Mouse (Mus musculus) hindbrain, postnatal 0 days (tissue): ENCODE results near the gene Mvb12b. TPM values are rescaled to one million over a fixed set of nuclear protein-coding genes. Genes with fewer than 3 reads are reported as not detected.
A peak's percentile ranks its signal among the peaks of the same experiment; 100 is the strongest.

Experiments used
- ATAC-seq: fragments of 200-750 bp; cut with Nextera tagmentation; 2 replicates; pipeline ENCODE4 v1.8.0; 2017; ENCODE audit warnings: mild to moderate bottlenecking, moderate TSS enrichment, moderate library complexity
- DNase-seq: peaks from one replicate; pipeline ENCODE4 v3.0.0-alpha.2; 2015; ENCODE audit warnings: low spot score
- H3K27ac ChIP-seq: fragments of 300-500 bp; sonication (generic); 2 replicates; pipeline ENCODE4 v1.5.1; 2014; ENCODE audit warnings: mild to moderate bottlenecking
- H3K27me3 ChIP-seq: fragments of 300-500 bp; sonication (generic); 2 replicates; pipeline ENCODE4 v1.6.1; 2014; ENCODE audit warnings: low read length, mixed read lengths; ENCODE audit not compliant: insufficient read depth
- H3K36me3 ChIP-seq: fragments of 300-500 bp; sonication (generic); 2 replicates; pipeline ENCODE4 v1.6.1; 2014; ENCODE audit warnings: low read length, mixed read lengths; ENCODE audit not compliant: insufficient read depth
- H3K4me1 ChIP-seq: fragments of 300-500 bp; sonication (generic); 2 replicates; pipeline ENCODE4 v1.6.1; 2014; ENCODE audit warnings: antibody characterized with exemption, low read length, mixed read lengths; ENCODE audit not compliant: insufficient read depth
- H3K4me2 ChIP-seq: fragments of 300-500 bp; sonication (generic); 2 replicates; pipeline ENCODE4 v1.6.1; 2014; ENCODE audit warnings: low read depth, mild to moderate bottlenecking, low read length, moderate library complexity, mixed read lengths
- H3K4me3 ChIP-seq: fragments of 300-500 bp; sonication (generic); 2 replicates; pipeline ENCODE4 v1.5.1; 2014; ENCODE audit warnings: low read length
- H3K9ac ChIP-seq: fragments of 300-500 bp; sonication (generic); replicated peaks from 2 replicates; pipeline ENCODE4 v1.6.1; 2014; ENCODE audit warnings: mild to moderate bottlenecking, low read length, moderate library complexity, mixed read lengths
- H3K9me3 ChIP-seq: fragments of 300-500 bp; sonication (generic); 2 replicates; pipeline ENCODE4 v1.6.1; 2016; ENCODE audit warnings: low read length, mixed read lengths
- CTCF ChIP-seq: IDR thresholded peaks from 2 replicates; pipeline ENCODE4 v1.5.1; 2016; ENCODE audit warnings: antibody characterized with exemption, control low read depth, low read depth
- WGBS: fragments of 180-500 bp; shearing (Covaris S2); extraction: QIAGEN DNeasy Blood & Tissue Kit; methylation state at CpG from one replicate; pipeline ENCODE4 v1.1.7; 2014; 5-methylcytosine and 5-hydroxymethylcytosine counted together
- polyA plus RNA-seq: library from polyadenylated mRNA; unstranded; fragments of >200 nt; fragmentation: Nextera tagmentation; extraction: Ambion mirVana; gene quantifications from 2 replicates; pipeline ENCODE4 v1.2.1, GENCODE M21; 2015
- total RNA-seq: library from RNA; depleted of rRNA; stranded (reverse); fragments of >200 nt; gene quantifications from 2 replicates; pipeline ENCODE4 v1.2.3, GENCODE M21; 2014

Gene Mvb12b
- total and polyA plus RNA-seq, 2 experiments from 2014 or later: 64.1 to 134 TPM

- no peak for TF ChIP-seq CTCF
- Histone ChIP-seq H3K36me3 (no peaks in the 10 kb centered on the region), H3K9me3 (no peaks in the 10 kb centered on the region), H3K9ac (no peak overlapping the region), H3K27ac (no peak overlapping the region), H3K4me3 (no peak overlapping the region), H3K27me3 (peaks cover 4% of the 10 kb centered on the region; the same call in 1 of the 2 replicates), H3K4me1 (peaks cover 17% of the 10 kb centered on the region; the same call in 1 of the 2 replicates), H3K4me2 (no peak overlapping the region)
- WGBS: 43% methylated on average over 12 of the region's 12 CpGs
- DNase-seq: peak; percentile 63
- no peak for ATAC-seq
These were observed 168.2 kb downstream of the Mvb12b start for GRCm38 (mm10) chr2:33719339-33720066.

GRCm38 (mm10) chr2:33718561-33718960 is 169.2 kb downstream of the Mvb12b start:
- H3K36me3 ChIP-seq: no peaks in the 10 kb centered on the region
- H3K4me1 ChIP-seq: peaks cover 17% of the 10 kb centered on the region; the same call in 1 of the 2 replicates
- no peak overlapping the region for H3K4me3 ChIP-seq
- WGBS: 69% methylated on average over 6 of the region's 6 CpGs
- no peak for ATAC-seq
- H3K9ac ChIP-seq: no peak overlapping the region
- no peak overlapping the region for H3K4me2 ChIP-seq
- H3K27ac ChIP-seq: no peak overlapping the region
- no peaks in the 10 kb centered on the region for H3K9me3 ChIP-seq
- TF ChIP-seq CTCF: no peak
- H3K27me3 ChIP-seq: peaks cover 4% of the 10 kb centered on the region; the same call in 1 of the 2 replicates
- no peak for DNase-seq

DNA sequence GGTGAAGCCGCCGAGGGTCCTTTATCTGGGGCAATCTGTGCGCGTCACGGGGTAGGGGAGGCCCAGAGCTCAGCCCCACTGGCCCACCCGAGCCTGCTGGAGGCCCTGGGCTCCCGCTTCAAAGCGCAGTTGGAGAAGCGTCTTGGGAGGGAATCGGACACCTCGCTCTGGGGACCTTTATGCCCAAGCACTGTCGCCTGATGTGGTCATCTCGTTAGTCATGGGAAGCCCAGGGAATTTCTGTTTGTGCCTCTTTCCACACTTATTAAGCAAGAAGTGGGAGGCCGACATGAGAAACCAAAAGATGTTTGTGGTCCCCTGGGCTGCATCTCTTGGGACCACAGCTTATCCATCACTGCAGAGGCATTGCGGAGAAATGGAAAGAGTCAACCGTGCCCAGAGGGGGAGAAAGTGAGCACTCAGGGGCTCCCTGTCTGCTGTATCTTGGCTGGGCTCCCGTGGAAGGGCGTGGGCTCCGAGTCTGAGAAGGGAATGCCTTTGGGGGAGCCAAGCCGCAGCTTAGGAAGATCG is 169.9 kb downstream of the Mvb12b start:
- Histone ChIP-seq H3K27me3 (peaks cover 4% of the 10 kb centered on the region; the same call in 1 of the 2 replicates), H3K9ac (no peak overlapping the region), H3K4me2 (peak overlapping the region; percentile 30), H3K9me3 (no peaks in the 10 kb centered on the region), H3K4me1 (peaks cover 17% of the 10 kb centered on the region; the same call in 1 of the 2 replicates), H3K4me3 (no peak overlapping the region), H3K36me3 (no peaks in the 10 kb centered on the region), H3K27ac (no peak overlapping the region)
- no peak for TF ChIP-seq CTCF
- no peak for DNase-seq
- ATAC-seq: no peak
- WGBS: 11% methylated on average over 21 of the region's 21 CpGs

GRCm38 (mm10) chr2:33717378-33717777 is 170.4 kb downstream of the Mvb12b start:
- Histone ChIP-seq H3K9me3 (no peaks in the 10 kb centered on the region), H3K4me3 (no peak overlapping the region), H3K36me3 (no peaks in the 10 kb centered on the region), H3K27me3 (peaks cover 4% of the 10 kb centered on the region; the same call in 1 of the 2 replicates), H3K27ac (no peak overlapping the region), H3K9ac (no peak overlapping the region), H3K4me2 (peak overlapping the region; percentile 30; the same call in 1 of the 2 replicates), H3K4me1 (peaks cover 17% of the 10 kb centered on the region; the same call in 1 of the 2 replicates)
- no peak for TF ChIP-seq CTCF
- DNase-seq (no peak), ATAC-seq (no peak)
- 51% methylated on average over 11 of the region's 11 CpGs for WGBS

GRCm38 (mm10) chr2:33716878-33717277 is 170.9 kb downstream of the Mvb12b start:
- 30% methylated on average over 15 of the region's 15 CpGs for WGBS
- H3K4me1 ChIP-seq: peaks cover 17% of the 10 kb centered on the region; the same call in 1 of the 2 replicates
- DNase-seq: peak; percentile 48
- H3K4me2 ChIP-seq: 0 out of 2 replicates have a peak overlapping the region, but pooled peaks have one; percentile 13
- peaks cover 4% of the 10 kb centered on the region; the same call in 1 of the 2 replicates for H3K27me3 ChIP-seq
- no peak for ATAC-seq
- H3K9ac ChIP-seq: no peak overlapping the region
- no peak overlapping the region for H3K27ac ChIP-seq
- TF ChIP-seq CTCF: no peak
- H3K4me3 ChIP-seq: no peak overlapping the region
- no peaks in the 10 kb centered on the region for H3K36me3 ChIP-seq
- no peaks in the 10 kb centered on the region for H3K9me3 ChIP-seq

DNA sequence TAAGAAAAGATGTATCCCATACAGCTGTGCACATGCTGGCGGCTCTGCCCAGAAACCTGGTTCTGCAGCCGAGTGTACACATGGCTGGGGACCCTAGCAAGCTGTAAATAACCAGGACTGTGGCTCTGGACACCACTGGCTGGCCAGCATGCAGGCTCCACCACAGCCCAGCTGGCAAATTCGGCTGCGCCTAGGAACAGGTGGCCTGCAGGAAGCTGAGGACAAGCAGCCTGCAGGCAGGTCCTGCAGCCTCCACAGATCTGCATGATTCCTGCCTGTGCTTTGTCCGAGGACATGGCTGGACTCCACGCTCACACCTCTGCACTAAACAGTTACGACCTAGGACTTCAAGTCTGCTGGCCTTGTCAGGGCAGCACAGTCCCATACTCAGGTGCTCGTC is 172.8 kb downstream of the Mvb12b start:
- TF ChIP-seq CTCF: no peak
- Histone ChIP-seq H3K27ac (no peak overlapping the region), H3K9ac (no peak overlapping the region), H3K4me2 (no peak overlapping the region), H3K4me3 (no peak overlapping the region), H3K9me3 (no peaks in the 10 kb centered on the region), H3K36me3 (no peaks in the 10 kb centered on the region), H3K4me1 (0 out of 2 replicates have a peak, but pooled peaks cover 13% of the 10 kb centered on the region), H3K27me3 (peaks cover 4% of the 10 kb centered on the region; the same call in 1 of the 2 replicates)
- DNase-seq (no peak), ATAC-seq (no peak)
- WGBS: 57% methylated on average over 8 of the region's 8 CpGs
